Mouse (Mus musculus) adrenal gland, postnatal 0 days (tissue): Measurements from ENCODE around the gene Slc35g2. TPM values are rescaled to one million over a fixed set of nuclear protein-coding genes. Genes with fewer than 3 reads are reported as not detected.

ENCODE experiments used
- polyA plus RNA-seq: library from polyadenylated mRNA; unstranded; fragments of >200 nt; fragmentation: Nextera tagmentation; extraction: Ambion mirVana; gene quantifications from 2 replicates; pipeline ENCODE4 v1.2.1, GENCODE M21; 2015

Gene Slc35g2
- polyA plus RNA-seq, result 18.6 and 19.5 TPM in 2 replicates

GRCm38 (mm10) chr9:100570626-100571233 lies at the start of gene Slc35g2:
Gene Slc35g2, minus strand, starts transcription at chr9:100571090.

GRCm38 (mm10) chr9:100597546-100597945 lies 26.7 kb upstream of the Slc35g2 start, which contains the start of gene Stag1:
Gene Stag1, plus strand, starts transcription at chr9:100597798.

GRCm38 (mm10) chr9:100545715-100546593 lies 24.9 kb downstream of the Slc35g2 start, which contains the start of gene Nck1:
Gene Nck1, minus strand, starts transcription at chr9:100546134.

Other genes with a start within 250 kb of the Slc35g2 start
- 1.9 and 2.6 TPM in 2 replicates for gene Il20rb, start 84.3 kb downstream of the Slc35g2 start, polyA plus RNA-seq
- gene Nck1, start 25.0 kb downstream of the Slc35g2 start, polyA plus RNA-seq, result 66.3 and 70.4 TPM in 2 replicates
- 28.5 and 30.1 TPM in 2 replicates for gene Stag1, start 26.7 kb upstream of the Slc35g2 start, polyA plus RNA-seq